Mouse (Mus musculus): ENCODE data around the gene Gpx2.
"Not testable (repeated sequence)": the region's sequence is repeated elsewhere in the genome, so short reads cannot be mapped to it uniquely, and the experiment has no call there.

Gene Gpx2

GRCm38 (mm10) chr12:76803700-76804252 is 8.4 kb upstream of the Gpx2 start:
- DNase-seq: peak; percentile 78

GRCm38 (mm10) chr12:76803028-76803427 is 7.7 kb upstream of the Gpx2 start:
- no peak for DNase-seq

GRCm38 (mm10) chr12:76798008-76798720 is 2.8 kb upstream of the Gpx2 start:
- no peak for DNase-seq

- no peak for DNase-seq
These were observed 1.7 kb upstream of the Gpx2 start for GRCm38 (mm10) chr12:76796938-76797539.

GRCm38 (mm10) chr12:76792540-76792939 is 2.8 kb downstream of the Gpx2 start:
- DNase-seq: not testable (repeated sequence)

GRCm38 (mm10) chr12:76790446-76791084 is 4.8 kb downstream of the Gpx2 start:
- no peak for DNase-seq

- no peak for DNase-seq
These were observed 11.2 kb downstream of the Gpx2 start for GRCm38 (mm10) chr12:76784056-76784619.

GRCm38 (mm10) chr12:76780639-76781468 is 14.5 kb downstream of the Gpx2 start:
- DNase-seq: no peak

GRCm38 (mm10) chr12:76779951-76780350 is 15.4 kb downstream of the Gpx2 start:
- no peak for DNase-seq

- DNase-seq: no peak
These were observed 16.9 kb downstream of the Gpx2 start for GRCm38 (mm10) chr12:76778305-76779083.

GRCm38 (mm10) chr12:76777845-76778244 is 17.5 kb downstream of the Gpx2 start:
- DNase-seq: no peak

GRCm38 (mm10) chr12:76776898-76777297 is 18.5 kb downstream of the Gpx2 start:
- no peak for DNase-seq

GRCm38 (mm10) chr12:76775132-76775531 is 20.2 kb downstream of the Gpx2 start:
- DNase-seq: no peak

GRCm38 (mm10) chr12:76774652-76775051 is 20.7 kb downstream of the Gpx2 start:
- DNase-seq: no peak

GRCm38 (mm10) chr12:76771540-76771939 is 23.8 kb downstream of the Gpx2 start:
- DNase-seq: no peak

- DNase-seq: no peak
These were observed 24.4 kb downstream of the Gpx2 start for GRCm38 (mm10) chr12:76770841-76771500.

GRCm38 (mm10) chr12:76765901-76766630 is 29.3 kb downstream of the Gpx2 start:
- no peak for DNase-seq

- DNase-seq: peak; percentile 98
These were observed 30.0 kb downstream of the Gpx2 start, which contains the start of the genes Churc1 and Fntb for GRCm38 (mm10) chr12:76765354-76765851. Gene Churc1, plus strand, starts transcription at chr12:76765538. Gene Fntb, plus strand, starts transcription at chr12:76765589.

GRCm38 (mm10) chr12:76752652-76753318 is 42.6 kb downstream of the Gpx2 start:
- peak; percentile 76 for DNase-seq

Data from lung, postnatal 36 days (tissue).